Mouse (Mus musculus): Measurements from ENCODE around the gene Gnl2. TPM values are rescaled to one million over a fixed set of nuclear protein-coding genes. Genes with fewer than 3 reads are reported as not detected.

Gene Gnl2
- polyA plus RNA-seq, 1 experiment from 2014 or later: 72.5 TPM

DNA sequence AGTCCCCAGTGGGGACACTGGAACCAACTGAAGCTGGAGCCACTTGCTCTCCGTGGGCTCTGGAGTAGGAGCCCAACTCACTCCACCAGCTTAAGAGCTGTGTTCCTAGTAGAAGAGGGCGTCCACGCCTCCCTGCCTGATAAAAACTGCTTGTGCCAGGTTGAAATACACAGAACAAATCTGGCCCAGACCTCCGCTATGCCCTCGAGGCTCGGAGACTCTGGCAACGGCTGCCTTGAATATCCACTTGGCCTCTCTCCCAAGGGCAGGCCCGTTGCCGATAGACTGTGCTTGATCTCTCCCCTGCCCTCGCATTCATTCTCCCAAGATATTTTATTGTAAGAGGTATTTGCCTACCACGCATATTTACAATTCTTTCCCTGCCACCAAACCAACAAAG, 1.0 kb downstream of the Gnl2 start:
- no peak overlapping the region for H3K27ac ChIP-seq (replicated peaks; ENCODE audit: low read depth, low read length)
- H3K9me3 ChIP-seq (ENCODE audit: control insufficient read depth, low read length): no peaks in the 10 kb centered on the region
- H3K4me3 ChIP-seq (ENCODE audit: low read depth, low read length): no peak overlapping the region
- H3K36me3 ChIP-seq (ENCODE audit: control insufficient read depth, insufficient read depth, low read length): no peaks in the 10 kb centered on the region
- DNase-seq (ENCODE audit: low spot score): peak; percentile 45
- WGBS: 55% methylated on average over 11 of the region's 11 CpGs
- no peak overlapping the region for H3K9ac ChIP-seq (ENCODE audit: low read depth, low read length)
- no peaks in the 10 kb centered on the region; the same call in 1 of the 2 replicates for H3K4me1 ChIP-seq (ENCODE audit: control insufficient read depth, insufficient read depth, low read length)
- no peak for ATAC-seq (ENCODE audit: low read depth)
- peaks cover 7% of the 10 kb centered on the region; the same call in 1 of the 2 replicates for H3K27me3 ChIP-seq (replicated peaks; ENCODE audit: control insufficient read depth, insufficient read depth, low read length)
- H3K4me2 ChIP-seq (ENCODE audit: low read depth, low read length): no peak overlapping the region

- no peaks in the 10 kb centered on the region for H3K36me3 ChIP-seq (ENCODE audit: control insufficient read depth, insufficient read depth, low read length)
- H3K9me3 ChIP-seq (ENCODE audit: control insufficient read depth, low read length): no peaks in the 10 kb centered on the region
- H3K4me2 ChIP-seq (ENCODE audit: low read depth, low read length): no peak overlapping the region
- peak; percentile 77 for DNase-seq (ENCODE audit: low spot score)
- H3K27me3 ChIP-seq (replicated peaks; ENCODE audit: control insufficient read depth, insufficient read depth, low read length): peaks cover 11% of the 10 kb centered on the region; the same call in 1 of the 2 replicates
- WGBS: 26% methylated on average over 11 of the region's 11 CpGs
- H3K27ac ChIP-seq (replicated peaks; ENCODE audit: low read depth, low read length): no peak overlapping the region
- ATAC-seq (ENCODE audit: low read depth): peak; percentile 53; the same call in 1 of the 2 replicates
- no peaks in the 10 kb centered on the region; the same call in 1 of the 2 replicates for H3K4me1 ChIP-seq (ENCODE audit: control insufficient read depth, insufficient read depth, low read length)
- H3K9ac ChIP-seq (ENCODE audit: low read depth, low read length): no peak overlapping the region
- H3K4me3 ChIP-seq (ENCODE audit: low read depth, low read length): no peak overlapping the region
Measured at GRCm38 (mm10) chr4:125020780-125021538, 4.6 kb downstream of the Gnl2 start.

DNA sequence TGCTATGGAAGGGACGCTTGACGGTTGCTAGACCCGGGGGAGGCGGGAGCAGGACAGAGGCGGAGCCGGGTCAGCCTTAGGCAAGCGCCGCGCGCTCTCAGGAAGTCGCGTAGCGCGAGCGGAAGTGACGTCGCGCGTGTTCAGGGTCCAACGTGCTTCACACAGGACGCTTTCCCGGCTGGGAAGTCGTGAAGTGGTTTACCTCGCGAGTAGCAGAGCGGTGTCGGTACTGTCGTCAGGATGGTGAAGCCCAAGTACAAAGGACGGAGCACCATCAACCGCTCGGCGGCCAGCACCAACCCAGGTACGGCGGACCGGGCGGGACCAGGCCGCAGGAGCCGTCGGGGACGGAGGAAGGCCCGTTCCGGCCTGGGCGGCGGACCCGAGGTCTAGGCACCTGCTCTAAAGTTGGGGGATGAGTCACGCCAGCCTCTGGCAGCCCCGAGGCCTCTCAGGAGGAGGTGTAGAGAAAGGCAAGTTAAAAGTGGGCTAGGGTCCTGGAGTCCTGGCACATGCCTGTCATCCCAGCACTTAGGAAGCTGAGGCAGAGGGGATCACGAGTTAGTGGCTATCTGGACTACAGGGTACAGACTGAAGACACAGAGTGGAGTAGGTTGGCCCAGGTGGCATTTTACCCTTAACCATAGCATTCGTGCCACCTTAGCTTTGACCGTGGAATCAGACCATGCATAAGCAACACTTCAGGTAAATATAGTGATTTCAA, 13.7 kb downstream of the Gnl2 start:
- H3K27ac ChIP-seq (replicated peaks; ENCODE audit: low read depth, low read length): peak overlapping the region; percentile 36; the same call in 1 of the 2 replicates
- WGBS: under 1% methylated on average over 44 of the region's 50 CpGs

GRCm38 (mm10) chr4:125034341-125034740, 18.0 kb downstream of the Gnl2 start:
- peak overlapping the region; percentile 21; the same call in 1 of the 2 replicates for H3K27ac ChIP-seq (replicated peaks; ENCODE audit: low read depth, low read length)
- 76% methylated on average over 4 of the region's 4 CpGs for WGBS
- ATAC-seq (ENCODE audit: low read depth) (no peak), DNase-seq (ENCODE audit: low spot score) (no peak)
- no peak overlapping the region for H3K4me3 ChIP-seq (ENCODE audit: low read depth, low read length)
- H3K9me3 ChIP-seq (ENCODE audit: control insufficient read depth, low read length): no peaks in the 10 kb centered on the region
- no peak overlapping the region for H3K4me2 ChIP-seq (ENCODE audit: low read depth, low read length)
- no peak overlapping the region for H3K9ac ChIP-seq (ENCODE audit: low read depth, low read length)
- no peaks in the 10 kb centered on the region for H3K27me3 ChIP-seq (replicated peaks; ENCODE audit: control insufficient read depth, insufficient read depth, low read length)
- H3K36me3 ChIP-seq (ENCODE audit: control insufficient read depth, insufficient read depth, low read length): peaks cover 53% of the 10 kb centered on the region
- peaks cover 12% of the 10 kb centered on the region; the same call in 1 of the 2 replicates for H3K4me1 ChIP-seq (ENCODE audit: control insufficient read depth, insufficient read depth, low read length)

More for the DNA sequence above, 13.7 kb downstream of the Gnl2 start:
- Histone ChIP-seq H3K36me3 (ENCODE audit: control insufficient read depth, insufficient read depth, low read length) (peaks cover 16% of the 10 kb centered on the region; the same call in 1 of the 2 replicates), H3K4me3 (ENCODE audit: low read depth, low read length) (peak overlapping the region; percentile 69), H3K9ac (ENCODE audit: low read depth, low read length) (peak overlapping the region; percentile 77), H3K27me3 (replicated peaks; ENCODE audit: control insufficient read depth, insufficient read depth, low read length) (no peaks in the 10 kb centered on the region; the same call in 1 of the 2 replicates), H3K4me2 (ENCODE audit: low read depth, low read length) (peak overlapping the region; percentile 76), H3K4me1 (ENCODE audit: control insufficient read depth, insufficient read depth, low read length) (peaks cover 12% of the 10 kb centered on the region; the same call in 1 of the 2 replicates), H3K9me3 (ENCODE audit: control insufficient read depth, low read length) (no peaks in the 10 kb centered on the region)
- DNase-seq (ENCODE audit: low spot score): peak; percentile 97
- ATAC-seq (ENCODE audit: low read depth): peak; percentile 98

DNA sequence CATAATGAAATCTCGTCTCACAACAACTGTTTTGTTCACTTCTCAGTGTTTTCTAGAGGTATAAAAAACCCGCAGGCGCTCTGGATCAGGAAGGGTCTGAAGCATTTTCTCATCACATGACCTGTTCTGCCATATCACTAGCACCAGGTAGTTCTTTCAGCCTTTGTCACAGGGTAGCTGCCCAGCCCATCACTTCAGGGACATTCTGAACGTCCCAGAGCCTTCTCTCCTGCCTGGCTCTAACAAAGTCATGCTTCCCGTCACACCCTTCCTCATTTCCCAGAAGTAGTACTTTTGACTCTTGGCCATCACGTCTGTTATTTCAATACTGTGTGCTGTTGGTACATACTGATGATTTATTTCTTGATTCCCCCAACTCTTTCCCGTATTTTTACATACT, 28.1 kb downstream of the Gnl2 start:
- Histone ChIP-seq H3K9ac (ENCODE audit: low read depth, low read length) (no peak overlapping the region), H3K27me3 (replicated peaks; ENCODE audit: control insufficient read depth, insufficient read depth, low read length) (no peaks in the 10 kb centered on the region), H3K27ac (replicated peaks; ENCODE audit: low read depth, low read length) (no peak overlapping the region), H3K4me1 (ENCODE audit: control insufficient read depth, insufficient read depth, low read length) (no peaks in the 10 kb centered on the region), H3K4me2 (ENCODE audit: low read depth, low read length) (no peak overlapping the region), H3K9me3 (ENCODE audit: control insufficient read depth, low read length) (no peaks in the 10 kb centered on the region), H3K36me3 (ENCODE audit: control insufficient read depth, insufficient read depth, low read length) (peaks cover 97% of the 10 kb centered on the region), H3K4me3 (ENCODE audit: low read depth, low read length) (no peak overlapping the region)
- ATAC-seq (ENCODE audit: low read depth) (no peak), DNase-seq (ENCODE audit: low spot score) (no peak)
- 83% methylated on average over 7 of the region's 7 CpGs for WGBS

DNA sequence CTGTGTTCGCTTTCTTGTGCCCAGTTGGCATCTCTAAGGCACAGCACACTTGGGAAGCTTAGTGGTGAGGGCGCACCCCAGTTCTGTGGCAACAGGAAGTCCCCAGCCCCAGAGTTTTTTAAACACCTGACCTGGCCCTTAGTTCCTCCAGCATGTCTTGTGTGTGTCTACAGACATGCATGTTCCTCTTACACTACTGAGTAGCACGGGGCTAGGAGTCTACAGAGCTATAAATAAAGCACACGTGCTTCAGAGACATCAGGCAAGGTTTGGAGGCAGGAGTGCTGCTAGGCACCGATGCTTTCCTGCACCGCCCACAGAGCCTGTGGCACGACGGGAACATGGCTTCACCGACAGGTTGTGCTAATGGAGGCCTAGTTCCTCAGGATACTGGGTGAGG, 39.0 kb downstream of the Gnl2 start:
- Histone ChIP-seq H3K36me3 (ENCODE audit: control insufficient read depth, insufficient read depth, low read length) (peaks cover 53% of the 10 kb centered on the region), H3K27ac (replicated peaks; ENCODE audit: low read depth, low read length) (no peak overlapping the region), H3K9ac (ENCODE audit: low read depth, low read length) (no peak overlapping the region), H3K4me2 (ENCODE audit: low read depth, low read length) (no peak overlapping the region), H3K9me3 (ENCODE audit: control insufficient read depth, low read length) (no peaks in the 10 kb centered on the region), H3K4me3 (ENCODE audit: low read depth, low read length) (no peak overlapping the region), H3K27me3 (replicated peaks; ENCODE audit: control insufficient read depth, insufficient read depth, low read length) (no peaks in the 10 kb centered on the region), H3K4me1 (ENCODE audit: control insufficient read depth, insufficient read depth, low read length) (peaks cover 11% of the 10 kb centered on the region)
- DNase-seq (ENCODE audit: low spot score) (no peak), ATAC-seq (ENCODE audit: low read depth) (no peak)
- WGBS: 89% methylated on average over 9 of the region's 9 CpGs

DNA sequence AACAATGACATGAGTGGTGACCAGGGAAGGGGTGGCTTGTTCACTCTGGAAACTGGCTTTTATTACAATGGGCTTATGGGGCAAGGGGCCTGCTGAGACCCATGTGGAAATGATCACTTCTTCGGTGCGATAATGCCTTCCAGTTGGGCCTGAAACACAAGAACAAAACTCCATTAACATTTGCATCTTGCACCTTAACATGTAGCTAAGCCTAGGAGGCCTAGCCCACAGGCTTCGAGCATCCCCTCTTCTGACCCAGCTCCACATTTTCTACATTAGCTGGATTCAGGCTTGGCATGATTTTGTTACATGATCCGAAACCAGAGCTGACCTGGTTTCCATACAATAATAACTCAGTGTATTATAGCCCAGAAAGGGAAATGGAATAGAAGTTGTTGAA, 40.1 kb downstream of the Gnl2 start:
- H3K27me3 ChIP-seq (replicated peaks; ENCODE audit: control insufficient read depth, insufficient read depth, low read length): no peaks in the 10 kb centered on the region
- H3K36me3 ChIP-seq (ENCODE audit: control insufficient read depth, insufficient read depth, low read length): peaks cover 43% of the 10 kb centered on the region
- 38% methylated on average over 4 of the region's 4 CpGs for WGBS
- DNase-seq (ENCODE audit: low spot score): peak; percentile 14
- H3K9ac ChIP-seq (ENCODE audit: low read depth, low read length): no peak overlapping the region
- no peak for ATAC-seq (ENCODE audit: low read depth)
- no peak overlapping the region for H3K4me3 ChIP-seq (ENCODE audit: low read depth, low read length)
- H3K4me1 ChIP-seq (ENCODE audit: control insufficient read depth, insufficient read depth, low read length): peaks cover 11% of the 10 kb centered on the region
- H3K9me3 ChIP-seq (ENCODE audit: control insufficient read depth, low read length): no peaks in the 10 kb centered on the region
- 0 out of 2 replicates have a peak overlapping the region, but pooled peaks have one; percentile 16 for H3K27ac ChIP-seq (replicated peaks; ENCODE audit: low read depth, low read length)
- H3K4me2 ChIP-seq (ENCODE audit: low read depth, low read length): no peak overlapping the region

GRCm38 (mm10) chr4:125057273-125057672, 40.9 kb downstream of the Gnl2 start:
- Histone ChIP-seq H3K4me2 (ENCODE audit: low read depth, low read length) (no peak overlapping the region), H3K9me3 (ENCODE audit: control insufficient read depth, low read length) (no peaks in the 10 kb centered on the region), H3K4me1 (ENCODE audit: control insufficient read depth, insufficient read depth, low read length) (peaks cover 11% of the 10 kb centered on the region), H3K36me3 (ENCODE audit: control insufficient read depth, insufficient read depth, low read length) (peaks cover 37% of the 10 kb centered on the region), H3K9ac (ENCODE audit: low read depth, low read length) (no peak overlapping the region), H3K27ac (replicated peaks; ENCODE audit: low read depth, low read length) (0 out of 2 replicates have a peak overlapping the region, but pooled peaks have one; percentile 16), H3K27me3 (replicated peaks; ENCODE audit: control insufficient read depth, insufficient read depth, low read length) (no peaks in the 10 kb centered on the region), H3K4me3 (ENCODE audit: low read depth, low read length) (no peak overlapping the region)
- 32% methylated on average over 3 of the region's 3 CpGs for WGBS
- no peak for DNase-seq (ENCODE audit: low spot score)
- ATAC-seq (ENCODE audit: low read depth): no peak
